Mouse (Mus musculus) brain, embryonic 14.5 days (tissue): Measurements from ENCODE around the gene Trappc11. TPM values are rescaled to one million over a fixed set of nuclear protein-coding genes. Genes with fewer than 3 reads are reported as not detected.
"Not testable (repeated sequence)": the region's sequence is repeated elsewhere in the genome, so short reads cannot be mapped to it uniquely, and the experiment has no call there.

Source experiments
- DNase-seq: peaks from one replicate; pipeline ENCODE4 v3.0.0-alpha.2; 2011; ENCODE audit warnings: low read depth
- CTCF ChIP-seq: fragments of 200-500 bp; IDR thresholded peaks from 2 replicates; pipeline ENCODE4 v1.5.1; 2012; ENCODE audit warnings: inconsistent platforms, mild to moderate bottlenecking, moderate library complexity, borderline replicate concordance; ENCODE audit not compliant: insufficient read depth, insufficient read length; ENCODE audit errors: extremely low read depth
- POLR2A ChIP-seq: fragments of 200-500 bp; IDR thresholded peaks from 2 replicates; pipeline ENCODE4 v1.6.1; 2012; ENCODE audit warnings: mild to moderate bottlenecking, inconsistent platforms, borderline replicate concordance; ENCODE audit not compliant: poor library complexity, insufficient read depth, insufficient read length, severe bottlenecking; ENCODE audit errors: extremely low read depth
- polyA plus RNA-seq: library from polyadenylated mRNA; depleted of rRNA; stranded (reverse); fragments of >200 nt; gene quantifications from 2 replicates; pipeline ENCODE4 v1.2.3, GENCODE M21; 2012; rRNA removed

The Trappc11 gene
- polyA plus RNA-seq, 1 experiment: 42.5 TPM

DNA sequence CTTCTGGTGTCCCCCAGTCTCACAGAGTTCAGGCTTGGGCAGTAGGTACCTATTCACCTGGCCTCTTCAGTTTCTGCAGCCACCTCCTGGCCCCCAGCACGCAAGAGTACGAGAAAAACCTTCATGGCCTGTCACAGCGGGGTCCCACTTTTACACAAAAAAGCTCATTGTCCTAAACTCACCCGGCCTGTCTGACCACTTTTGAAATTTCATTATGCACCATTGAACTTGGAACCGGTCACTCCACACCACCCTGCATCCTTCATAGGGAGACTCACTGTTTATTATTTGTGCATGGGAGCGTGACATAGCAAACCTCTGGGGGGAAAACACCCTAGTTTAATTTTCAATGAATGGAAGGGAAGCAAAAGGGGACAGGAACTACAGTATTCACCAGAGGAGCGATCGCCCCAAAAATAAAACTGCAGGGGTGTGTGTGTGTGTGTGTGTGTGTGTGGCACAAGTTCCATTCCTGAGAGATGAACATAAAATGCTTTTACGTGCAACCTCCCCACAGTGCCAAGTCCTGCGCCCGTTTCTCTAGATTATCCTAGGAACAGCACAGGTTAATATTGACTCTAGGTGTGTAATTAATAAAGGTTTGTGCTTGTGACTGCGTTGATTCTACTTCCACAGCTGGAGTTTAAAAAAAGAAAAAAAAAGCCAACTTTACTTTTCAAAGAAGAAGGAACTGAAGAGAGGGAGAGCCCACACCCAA, 50.8 kb downstream of the Trappc11 start:
- peak; percentile 17 for DNase-seq
- TF ChIP-seq CTCF (no peak), POLR2A (no peak)

DNA sequence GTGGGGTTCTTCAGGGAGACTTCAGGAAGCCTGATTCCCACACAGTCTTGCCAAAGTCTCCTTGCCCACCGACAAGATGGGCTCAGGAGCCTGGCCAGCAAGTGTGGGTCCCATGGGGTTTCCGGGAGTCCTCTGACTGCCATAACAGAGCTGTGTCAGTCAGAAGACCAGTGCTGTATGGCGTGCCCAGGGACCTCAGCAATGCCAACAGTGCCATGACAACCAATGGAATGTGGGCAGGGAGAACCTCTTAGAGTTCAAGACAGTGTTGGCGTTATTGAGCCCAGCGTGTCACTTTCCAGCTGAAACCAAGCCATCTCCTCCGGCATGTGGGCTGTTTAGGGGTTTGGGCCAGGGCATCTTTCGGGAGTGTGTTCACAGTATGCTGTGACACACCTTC, 53.2 kb downstream of the Trappc11 start:
- peak; percentile 64 for DNase-seq
- TF ChIP-seq POLR2A (no peak), CTCF (no peak)

GRCm38 (mm10) chr8:47461650-47462049, 71.6 kb downstream of the Trappc11 start:
- peak; percentile 36 for DNase-seq
- TF ChIP-seq CTCF (no peak), POLR2A (no peak)

DNA sequence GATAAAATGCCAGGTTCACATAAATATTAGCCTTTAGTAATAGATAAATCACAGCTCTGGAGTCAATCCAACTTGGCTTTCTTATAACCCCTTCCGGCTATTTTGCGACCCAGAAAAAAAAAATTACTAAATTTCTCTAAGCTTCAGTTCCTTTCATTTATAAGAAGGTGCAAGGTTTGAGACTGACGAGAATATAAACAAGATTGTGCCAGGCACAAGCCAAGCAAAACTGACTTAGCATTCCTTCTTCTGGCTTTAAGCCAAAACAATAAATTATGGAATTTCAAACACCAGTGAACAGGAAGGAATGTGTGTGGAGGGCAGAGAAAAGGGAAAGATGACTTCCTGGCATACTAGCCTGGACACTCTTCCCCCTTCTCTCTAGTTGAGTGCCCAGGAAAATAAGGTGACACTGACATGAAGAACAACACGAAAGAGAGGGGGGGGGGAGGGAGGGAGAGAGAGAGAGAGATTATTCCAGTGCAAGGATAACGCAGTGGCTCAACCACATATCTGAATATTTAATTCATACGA, 74.0 kb downstream of the Trappc11 start:
- peak; percentile 9 for DNase-seq
- TF ChIP-seq CTCF: no peak
- no peak for TF ChIP-seq POLR2A

- no peak for DNase-seq
- TF ChIP-seq POLR2A (no peak), CTCF (no peak)
These were observed 74.7 kb downstream of the Trappc11 start for GRCm38 (mm10) chr8:47458591-47458990.

DNA sequence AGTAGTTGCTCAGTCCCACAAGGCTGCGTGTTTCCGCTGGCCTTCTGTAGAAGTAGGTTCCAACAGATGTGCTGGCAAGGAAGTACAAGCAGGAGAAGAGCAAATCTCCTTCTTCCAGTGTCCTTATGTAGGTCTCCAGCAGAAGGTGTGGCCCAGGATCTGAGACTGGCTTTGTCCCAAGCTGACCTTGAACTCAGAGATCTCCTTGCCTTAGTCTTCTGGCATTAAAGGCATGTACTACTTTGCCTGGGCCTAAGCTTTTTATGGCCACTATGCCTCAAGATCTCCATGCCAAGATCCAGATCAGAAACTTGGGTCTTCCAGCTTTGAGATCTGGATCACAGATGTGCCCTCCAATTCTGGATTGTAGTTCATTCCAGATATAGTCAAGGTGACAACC, 84.1 kb downstream of the Trappc11 start:
- DNase-seq: not testable (repeated sequence)

DNA sequence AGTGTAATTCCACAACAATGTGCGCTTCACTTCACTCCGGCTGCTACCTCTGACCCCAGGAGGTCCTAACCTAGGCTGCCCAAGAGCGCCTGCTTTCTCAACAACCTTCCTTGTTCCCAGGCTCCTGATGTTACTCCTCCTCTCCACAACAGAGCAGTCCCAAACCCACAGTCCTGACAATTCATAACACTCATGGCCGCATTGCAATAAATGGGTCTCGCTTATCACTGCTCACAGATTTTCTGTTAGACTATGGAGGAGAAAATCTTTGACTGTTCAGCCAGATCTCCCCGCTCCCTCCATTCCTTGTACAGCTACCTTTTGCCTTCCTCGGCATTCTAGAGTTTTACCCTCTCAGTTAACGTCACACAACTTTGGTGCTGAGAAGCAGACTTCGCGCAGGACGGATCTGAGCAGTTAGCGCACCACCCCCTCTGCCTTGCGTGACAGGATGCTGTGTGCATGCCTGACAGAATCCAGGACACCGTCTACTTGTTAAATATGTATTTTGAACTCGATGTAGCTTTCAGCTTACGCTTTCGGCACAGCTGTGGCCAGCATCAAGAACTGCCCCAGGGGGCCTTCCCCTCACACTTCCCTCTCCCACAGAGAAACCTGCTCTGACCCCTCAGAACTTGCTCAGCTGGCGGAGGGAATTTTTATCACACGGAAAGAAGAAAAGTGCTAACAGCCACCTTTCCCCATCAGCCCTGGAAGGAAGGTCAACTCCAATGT, 86.8 kb downstream of the Trappc11 start, which contains the start of gene Stox2:
Gene Stox2 (minus strand): TSS at position 51 of the 735 bp plus-strand sequence.
- TF ChIP-seq POLR2A (no peak), CTCF (no peak)
- peak; percentile 16 for DNase-seq

Other genes with a start within 250 kb of the Trappc11 start
- 23.8 and 44.9 TPM in 2 replicates for gene Stox2, start 87.1 kb downstream of the Trappc11 start, polyA plus RNA-seq
- gene Rwdd4a, start 194 bp upstream of the Trappc11 start, polyA plus RNA-seq: 26.7 and 27.0 TPM in 2 replicates
- 6.8 and 10.8 TPM in 2 replicates for gene Ing2, start 142.1 kb upstream of the Trappc11 start, polyA plus RNA-seq
- 19.9 and 24.3 TPM in 2 replicates for gene Cdkn2aip, start 180.5 kb upstream of the Trappc11 start, polyA plus RNA-seq